Mouse (Mus musculus) brain, embryonic 14.5 days (tissue): Measurements from ENCODE around the gene Cplx3. TPM values are rescaled to one million over a fixed set of nuclear protein-coding genes. Genes with fewer than 3 reads are reported as not detected.
A peak's percentile ranks its signal among the peaks of the same experiment; 100 is the strongest.

ENCODE experiments used
- DNase-seq: peaks from one replicate; pipeline ENCODE4 v3.0.0-alpha.2; 2011; ENCODE audit warnings: low read depth
- CTCF ChIP-seq: fragments of 200-500 bp; IDR thresholded peaks from 2 replicates; pipeline ENCODE4 v1.5.1; 2012; ENCODE audit warnings: inconsistent platforms, mild to moderate bottlenecking, moderate library complexity, borderline replicate concordance; ENCODE audit not compliant: insufficient read depth, insufficient read length; ENCODE audit errors: extremely low read depth
- POLR2A ChIP-seq: fragments of 200-500 bp; IDR thresholded peaks from 2 replicates; pipeline ENCODE4 v1.6.1; 2012; ENCODE audit warnings: mild to moderate bottlenecking, inconsistent platforms, borderline replicate concordance; ENCODE audit not compliant: poor library complexity, insufficient read depth, insufficient read length, severe bottlenecking; ENCODE audit errors: extremely low read depth
- polyA plus RNA-seq: library from polyadenylated mRNA; depleted of rRNA; stranded (reverse); fragments of >200 nt; gene quantifications from 2 replicates; pipeline ENCODE4 v1.2.3, GENCODE M21; 2012; rRNA removed

The Cplx3 gene
- 0.29 and 0.49 TPM in 2 replicates for polyA plus RNA-seq

GRCm38 (mm10) chr9:57606139-57606851 lies at the start of gene Cplx3:
TSS of gene Cplx3 (minus strand) at chr9:57606281.
- DNase-seq = peak; percentile 59
- TF ChIP-seq CTCF (no peak), POLR2A (no peak)

- peak; percentile 91 for TF ChIP-seq CTCF
- no peak for TF ChIP-seq POLR2A
- peak; percentile 94 for DNase-seq
Measured at GRCm38 (mm10) chr9:57655749-57656148, 49.7 kb upstream of the Cplx3 start.

DNA sequence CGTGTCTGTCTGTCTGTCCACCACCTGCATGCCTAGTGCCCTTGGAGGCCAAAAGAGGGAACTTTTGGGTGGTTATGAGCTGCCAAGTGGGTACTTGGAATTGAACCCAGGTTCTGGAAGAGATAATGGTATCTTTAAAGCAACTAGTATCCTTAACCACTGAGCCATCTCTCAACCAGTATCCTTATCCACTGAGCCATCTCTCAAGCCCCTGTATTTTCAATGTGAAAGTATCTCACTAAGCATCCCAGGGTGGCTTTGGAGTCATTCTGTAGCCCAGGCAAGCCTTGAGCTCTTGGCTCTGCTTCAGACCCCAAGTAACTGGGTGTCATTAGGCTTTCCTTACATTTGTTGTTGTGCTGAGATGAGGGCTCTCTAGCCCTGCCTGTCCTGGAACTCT lies 48.9 kb upstream of the Cplx3 start:
- TF ChIP-seq CTCF (no peak), POLR2A (no peak)
- no peak for DNase-seq

DNA sequence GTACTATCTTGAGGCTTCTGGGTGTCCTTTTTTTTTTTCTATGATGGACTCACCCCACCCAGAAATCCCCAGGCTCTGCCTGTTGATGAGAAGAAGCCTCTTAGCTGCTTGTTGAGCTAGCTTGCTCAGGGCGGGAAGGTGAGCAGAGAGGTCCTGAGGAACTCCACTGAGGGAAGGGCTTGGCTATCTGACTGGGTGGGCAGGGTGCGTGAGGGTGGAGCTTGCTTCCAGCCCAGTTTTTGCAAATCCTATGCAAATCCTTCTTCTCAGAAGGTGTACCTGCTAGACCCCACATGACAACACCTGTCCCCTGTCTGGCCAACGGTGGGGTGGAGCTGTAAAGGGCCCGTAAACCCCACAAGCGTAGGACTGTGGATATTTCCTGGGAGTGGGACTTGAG lies 47.2 kb upstream of the Cplx3 start, which contains the start of gene Csk:
Gene Csk (minus strand): TSS at position 349 of the 400 bp plus-strand sequence.
- TF ChIP-seq CTCF = no peak
- TF ChIP-seq POLR2A = no peak
- no peak for DNase-seq

DNA sequence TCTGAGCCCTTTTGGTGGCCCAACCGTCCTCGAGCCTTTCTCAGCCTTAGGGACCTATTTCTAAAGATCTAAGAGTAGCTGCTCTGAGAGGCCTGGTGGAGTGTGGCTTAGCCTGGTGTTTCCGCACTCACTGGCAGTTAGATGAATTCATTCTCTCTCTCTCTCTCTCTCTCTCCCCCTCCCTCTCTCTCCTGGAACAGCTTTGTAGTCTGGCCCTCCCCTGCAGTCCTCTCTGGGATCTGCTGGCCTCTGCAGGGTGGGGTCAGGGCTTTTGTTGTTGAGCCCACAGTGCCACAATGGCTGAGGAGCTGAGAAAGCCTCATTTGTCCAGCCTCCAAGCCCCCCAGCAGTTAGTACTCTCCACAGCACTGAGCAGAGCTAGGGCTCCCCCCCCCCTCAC lies 46.8 kb upstream of the Cplx3 start:
- TF ChIP-seq CTCF (no peak), POLR2A (no peak)
- peak; percentile 44 for DNase-seq

DNA sequence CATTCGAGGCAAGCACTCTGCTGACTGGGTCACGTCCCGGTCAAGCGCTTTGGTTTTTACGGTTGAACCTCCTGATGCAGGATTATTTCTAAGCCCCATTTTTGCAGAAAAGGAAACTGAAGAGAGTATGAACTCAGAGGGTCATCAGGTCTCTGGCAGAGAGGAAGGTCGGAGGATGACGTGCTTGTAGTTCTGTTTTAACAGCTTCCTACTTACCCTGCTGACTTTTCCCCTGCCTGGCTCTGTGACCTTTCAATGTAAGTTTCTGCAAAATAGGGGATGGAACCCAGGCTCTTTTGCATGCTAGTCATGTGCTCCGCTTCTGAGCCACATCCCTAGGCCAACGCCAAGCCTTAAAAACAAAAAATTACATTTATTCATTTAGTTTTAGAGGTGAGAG lies 46.3 kb upstream of the Cplx3 start:
- DNase-seq = no peak
- TF ChIP-seq CTCF (no peak), POLR2A (no peak)

DNA sequence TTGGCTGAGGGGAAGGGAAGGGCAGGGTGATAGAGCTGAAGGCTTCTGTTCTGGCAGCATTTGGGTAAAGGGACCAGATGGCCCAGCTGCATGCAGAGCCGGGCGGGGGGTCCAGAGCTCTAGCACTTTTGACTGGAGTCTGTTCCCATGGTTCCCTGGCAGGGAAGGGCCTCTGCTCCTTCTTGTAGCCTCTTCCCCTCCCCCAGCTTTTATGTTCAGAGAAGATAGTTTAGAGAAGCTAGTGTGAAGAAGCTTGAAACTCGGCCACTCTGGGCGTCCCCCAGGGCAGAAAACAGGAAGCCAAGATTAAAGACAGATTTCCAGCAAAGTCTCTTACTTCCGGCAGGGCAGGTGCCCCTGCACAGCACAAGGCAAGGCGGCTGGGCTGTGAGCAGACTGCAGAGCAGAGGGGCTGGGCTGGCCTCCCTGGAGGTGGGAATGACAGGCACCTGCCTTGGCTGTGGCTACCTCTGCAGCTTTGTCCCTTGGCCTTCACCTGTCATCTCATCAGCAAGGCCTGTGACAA lies 44.8 kb upstream of the Cplx3 start:
- TF ChIP-seq POLR2A = no peak
- TF ChIP-seq CTCF = no peak

DNA sequence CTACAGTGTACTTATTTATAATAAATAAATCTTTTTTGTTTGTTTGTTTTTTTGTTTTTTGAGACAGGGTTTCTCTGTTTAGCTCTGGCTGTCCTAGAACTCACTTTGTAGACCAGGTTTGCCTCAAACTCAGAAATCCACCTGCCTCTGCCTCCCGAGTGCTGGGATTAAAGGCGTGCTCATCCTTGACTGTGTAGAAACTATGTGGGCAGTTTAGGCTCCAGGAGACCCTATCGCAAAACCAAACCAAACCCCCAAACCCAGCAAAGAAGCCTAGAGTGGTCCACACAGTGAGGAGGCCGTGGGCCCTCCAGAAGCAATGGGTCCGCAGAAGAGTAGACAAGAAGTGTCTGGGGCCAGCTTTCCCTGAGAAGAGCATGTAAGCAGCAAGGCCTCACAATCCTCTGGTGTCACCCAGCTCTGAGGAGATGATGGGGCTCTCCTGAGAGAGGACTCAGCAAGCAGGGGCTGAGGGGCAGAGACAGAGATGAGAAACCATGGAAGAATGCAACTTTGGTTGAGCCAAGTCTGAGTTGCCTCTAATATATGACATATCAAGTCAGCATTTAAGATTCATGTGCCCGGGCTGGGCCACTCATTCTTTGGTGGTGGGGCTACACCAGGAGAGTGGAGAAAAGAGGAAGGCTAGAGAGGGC lies 44.2 kb upstream of the Cplx3 start:
- no peak for TF ChIP-seq POLR2A
- no peak for TF ChIP-seq CTCF
- DNase-seq = no peak

More for the DNA sequence above, 44.8 kb upstream of the Cplx3 start:
- DNase-seq = peak; percentile 60

DNA sequence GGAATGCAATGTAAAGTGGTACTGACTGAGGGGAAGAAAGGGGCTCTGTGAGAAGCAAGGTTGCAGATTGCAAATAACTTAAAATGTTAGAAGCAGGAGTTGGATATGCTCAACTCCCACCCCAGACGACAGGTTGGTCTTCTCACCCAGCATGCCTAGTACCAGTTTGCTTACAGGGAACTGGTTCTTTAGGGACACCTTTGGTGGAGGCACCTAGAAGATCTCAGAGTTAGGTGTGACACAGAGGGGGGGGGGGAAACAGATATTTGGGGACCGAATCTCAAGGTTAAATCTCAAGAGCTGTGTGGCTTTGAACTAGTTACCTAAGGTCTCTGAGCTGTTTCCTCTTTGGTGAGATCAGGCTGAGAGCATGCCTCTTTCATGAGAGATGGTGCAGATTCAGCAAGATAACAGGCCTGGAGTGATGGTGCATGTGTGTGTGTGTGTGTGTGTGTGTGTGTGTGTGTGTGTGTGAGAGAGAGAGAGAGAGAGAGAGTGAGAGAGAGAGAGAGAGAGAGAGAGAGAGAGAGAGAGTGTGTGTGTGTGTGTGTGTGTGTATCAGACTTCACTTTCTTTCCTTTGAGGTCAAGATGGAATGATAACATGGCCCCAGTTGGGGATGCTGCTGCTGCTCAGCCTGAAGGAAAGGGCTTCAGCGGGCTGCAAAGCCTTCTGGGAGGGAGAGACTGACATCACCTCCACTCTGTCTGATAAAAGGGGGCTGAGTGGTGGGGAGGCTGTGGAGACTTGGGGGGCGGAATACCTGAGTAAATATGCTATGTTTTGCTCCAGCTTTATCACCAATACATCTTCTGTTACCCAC lies 41.4 kb upstream of the Cplx3 start:
- TF ChIP-seq CTCF = no peak
- TF ChIP-seq POLR2A = no peak
- no peak for DNase-seq

DNA sequence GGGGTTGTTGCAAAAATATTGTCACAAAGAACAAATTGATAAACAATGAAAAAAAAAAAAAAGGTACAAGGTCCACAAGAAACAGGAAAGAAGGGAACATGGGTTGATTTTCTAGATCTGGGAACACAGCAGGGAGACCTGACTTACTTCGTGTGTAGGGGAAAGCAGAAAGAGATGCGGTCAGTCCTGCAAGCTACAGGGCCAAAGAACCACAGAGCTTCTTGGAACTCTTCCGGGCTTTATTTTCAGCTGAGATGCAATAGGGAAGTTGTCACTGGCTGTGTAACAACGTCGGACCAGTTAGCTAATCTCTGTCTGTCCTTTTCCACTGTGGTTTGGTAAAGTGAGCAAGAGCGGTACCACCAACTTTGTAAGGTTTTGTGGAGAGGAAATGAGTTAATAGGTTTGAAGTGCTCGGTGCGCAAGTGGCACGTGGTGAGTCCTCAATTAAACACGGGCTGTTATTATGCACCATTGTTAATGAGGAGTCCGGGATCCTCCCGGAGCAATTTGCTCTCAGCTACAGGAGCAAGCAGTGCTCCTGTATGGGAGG lies 40.5 kb upstream of the Cplx3 start:
- no peak for TF ChIP-seq CTCF
- no peak for TF ChIP-seq POLR2A
- no peak for DNase-seq

DNA sequence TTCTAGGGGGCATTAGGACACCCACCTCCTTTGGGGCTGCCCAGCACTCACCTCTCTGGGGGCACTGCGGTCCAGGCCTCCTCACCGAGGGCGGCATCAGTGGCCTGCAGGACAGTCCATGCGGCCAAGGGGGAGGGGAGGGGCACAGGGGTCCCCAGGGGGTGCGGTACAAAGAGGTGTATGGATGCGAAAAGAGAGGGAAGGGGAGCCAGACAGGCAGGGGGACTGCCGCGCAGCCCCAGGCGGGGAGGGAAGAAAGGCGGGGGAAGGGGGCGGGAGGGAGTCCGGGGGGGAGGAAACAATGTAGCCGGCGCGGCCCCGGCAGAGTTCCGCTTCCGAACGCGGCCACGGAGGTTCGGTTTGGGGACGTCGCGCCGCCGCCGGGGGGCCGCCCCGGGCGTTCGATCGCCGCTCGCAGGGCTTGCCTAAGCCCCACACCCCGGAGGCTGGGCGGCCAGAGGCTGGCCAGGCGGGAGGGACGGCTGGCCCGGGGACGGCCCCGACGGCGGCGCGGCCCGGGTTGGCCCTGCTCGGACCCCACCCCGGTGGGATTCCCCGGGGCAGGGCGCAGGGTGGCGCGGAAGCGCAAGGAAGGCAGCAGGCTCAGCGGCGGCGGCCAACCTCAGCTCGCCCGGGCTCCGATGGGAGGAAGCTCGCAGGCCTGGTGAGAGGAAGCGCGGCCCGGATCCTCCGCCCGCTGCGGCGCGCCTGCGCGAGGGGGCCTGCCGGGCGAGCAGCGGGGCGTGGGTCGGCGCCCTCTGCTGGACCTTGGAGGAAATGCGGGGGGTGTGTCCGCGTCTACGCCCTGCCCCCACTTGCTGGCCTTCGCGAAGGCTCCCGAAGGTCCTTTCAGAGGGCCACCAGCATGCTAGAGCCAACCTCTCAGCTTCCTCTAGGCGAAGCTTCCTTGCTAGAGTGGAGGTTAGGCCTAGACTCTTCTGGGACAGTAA lies 39.1 kb upstream of the Cplx3 start:
- TF ChIP-seq CTCF (peak; percentile 95), POLR2A (peak; percentile 95)
- peak; percentile 96 for DNase-seq
